Mouse (Mus musculus) C2C12 (cell line): ENCODE data around the gene Fnip2.

Experiments
- CEBPB ChIP-seq: IDR thresholded peaks from one replicate; pipeline ENCODE4 v1.6.1; 2011; ENCODE audit warnings: low read depth, mild to moderate bottlenecking, control low read depth, moderate library complexity
- CTCF ChIP-seq: IDR thresholded peaks from one replicate; pipeline ENCODE4 v1.5.1; 2011; ENCODE audit not compliant: control insufficient read depth, insufficient read depth, insufficient read length
- FOSL1 ChIP-seq: IDR thresholded peaks from one replicate; pipeline ENCODE4 v1.8.0; 2011; ENCODE audit warnings: mild to moderate bottlenecking, low read length; ENCODE audit not compliant: poor library complexity, insufficient read depth, severe bottlenecking
- MAX ChIP-seq: IDR thresholded peaks from one replicate; pipeline ENCODE4 v1.6.1; 2011; ENCODE audit warnings: mild to moderate bottlenecking, control low read depth
- USF1 ChIP-seq: IDR thresholded peaks from one replicate; pipeline ENCODE4 v1.6.1; 2011; ENCODE audit warnings: low read depth, mild to moderate bottlenecking, control low read depth, moderate library complexity

- TF ChIP-seq CTCF (no peak), MAX (no peak), USF1 (no peak), FOSL1 (no peak), CEBPB (no peak)
Observed at GRCm38 (mm10) chr3:79549751-79550393, 17.7 kb downstream of the Fnip2 start.
